Mouse (Mus musculus): ENCODE results near the gene B3galnt2.
"Not testable (repeated sequence)": the region's sequence is repeated elsewhere in the genome, so short reads cannot be mapped to it uniquely, and the experiment has no call there.

B3galnt2 gene

GRCm38 (mm10) chr13:14011454-14011995 is 57.3 kb downstream of the B3galnt2 start:
- no peak for DNase-seq

- DNase-seq: no peak
Observed at GRCm38 (mm10) chr13:14014001-14014400, 59.7 kb downstream of the B3galnt2 start.

- no peak for DNase-seq
Observed at GRCm38 (mm10) chr13:14014540-14014939, 60.3 kb downstream of the B3galnt2 start.

- no peak for DNase-seq
Observed at GRCm38 (mm10) chr13:14015609-14016008, 61.3 kb downstream of the B3galnt2 start.

GRCm38 (mm10) chr13:14018283-14018682 is 64.0 kb downstream of the B3galnt2 start:
- DNase-seq: no peak

GRCm38 (mm10) chr13:14018852-14019251 is 64.6 kb downstream of the B3galnt2 start:
- no peak for DNase-seq

GRCm38 (mm10) chr13:14021417-14021816 is 67.1 kb downstream of the B3galnt2 start:
- DNase-seq: not testable (repeated sequence)

GRCm38 (mm10) chr13:14025554-14025953 is 71.3 kb downstream of the B3galnt2 start:
- DNase-seq: no peak

GRCm38 (mm10) chr13:14026154-14026820 is 72.0 kb downstream of the B3galnt2 start:
- no peak for DNase-seq

GRCm38 (mm10) chr13:14033309-14034072 is 79.2 kb downstream of the B3galnt2 start:
- no peak for DNase-seq

GRCm38 (mm10) chr13:14034073-14034348 is 79.7 kb downstream of the B3galnt2 start:
- DNase-seq: no peak

- not testable (repeated sequence) for DNase-seq
Observed at GRCm38 (mm10) chr13:14035352-14035751, 81.1 kb downstream of the B3galnt2 start.

GRCm38 (mm10) chr13:14035875-14036630 is 81.8 kb downstream of the B3galnt2 start:
- DNase-seq: no peak

- DNase-seq: no peak
Observed at GRCm38 (mm10) chr13:14038911-14039291, 84.6 kb downstream of the B3galnt2 start.

GRCm38 (mm10) chr13:14039292-14039965 is 85.2 kb downstream of the B3galnt2 start, which contains the start of gene Tbce:
Gene Tbce (minus strand): TSS chr13:14039638.
- peak; percentile 93 for DNase-seq

- DNase-seq: no peak
Observed at GRCm38 (mm10) chr13:14040186-14040585, 85.9 kb downstream of the B3galnt2 start.

- no peak for DNase-seq
Observed at GRCm38 (mm10) chr13:14043851-14044250, 89.6 kb downstream of the B3galnt2 start.

GRCm38 (mm10) chr13:14044521-14044920 is 90.3 kb downstream of the B3galnt2 start:
- no peak for DNase-seq

Data from thymus, postnatal 4 days (tissue).